Mouse (Mus musculus): ENCODE data around the gene Pi16.
A peak's percentile ranks its signal among the peaks of the same experiment; 100 is the strongest.
"Not testable (repeated sequence)": the region's sequence is repeated elsewhere in the genome, so short reads cannot be mapped to it uniquely, and the experiment has no call there.

The Pi16 gene

GRCm38 (mm10) chr17:29317380-29317779 is at the start of gene Pi16:
Gene Pi16 (plus strand): TSS chr17:29317680.
- not testable (repeated sequence) for DNase-seq (ENCODE audit: low spot score in 2 of 2)

DNA sequence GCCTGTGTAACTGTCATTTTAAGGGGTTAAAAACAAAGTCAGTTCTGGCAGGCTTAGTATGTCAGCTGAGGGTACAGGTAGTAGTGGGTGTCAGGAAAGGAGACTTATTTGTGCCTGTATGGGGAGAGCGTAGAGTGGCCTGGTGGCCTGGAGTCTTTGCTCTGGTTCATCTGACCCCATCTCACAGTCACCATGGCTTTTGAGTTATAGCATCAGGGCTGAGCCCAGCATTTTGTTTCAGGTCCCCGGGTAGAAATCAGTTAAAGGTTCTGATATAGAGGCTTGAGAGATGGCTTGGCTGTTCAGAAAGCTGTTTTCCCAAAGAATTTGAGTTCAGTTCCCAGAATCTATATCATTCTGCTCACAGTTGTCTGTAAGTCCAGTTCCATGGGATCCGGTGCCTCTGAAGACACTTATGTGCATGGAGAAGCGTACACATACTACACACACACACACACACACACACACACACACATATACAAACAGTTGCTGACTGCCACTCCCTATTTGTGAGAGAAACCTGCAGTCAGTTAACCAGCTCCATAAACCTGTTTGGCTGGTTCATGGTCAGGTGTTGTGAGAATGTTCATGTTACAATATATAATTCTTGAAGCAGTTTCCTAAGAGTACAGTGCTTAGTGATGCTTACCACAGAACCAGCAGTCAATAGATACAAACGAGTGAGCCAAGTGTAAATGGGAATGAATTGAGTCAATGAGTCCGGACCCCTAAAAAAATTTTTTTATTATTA is 49.4 kb upstream of the Pi16 start:
- no peak for DNase-seq (ENCODE audit: low spot score in 2 of 2)

- peak; percentile 94 for DNase-seq (ENCODE audit: low spot score in 2 of 2)
Observed at GRCm38 (mm10) chr17:29268682-29269348, 48.7 kb upstream of the Pi16 start, which contains the start of gene BC004004. Gene BC004004 (plus strand): TSS chr17:29268788.

DNA sequence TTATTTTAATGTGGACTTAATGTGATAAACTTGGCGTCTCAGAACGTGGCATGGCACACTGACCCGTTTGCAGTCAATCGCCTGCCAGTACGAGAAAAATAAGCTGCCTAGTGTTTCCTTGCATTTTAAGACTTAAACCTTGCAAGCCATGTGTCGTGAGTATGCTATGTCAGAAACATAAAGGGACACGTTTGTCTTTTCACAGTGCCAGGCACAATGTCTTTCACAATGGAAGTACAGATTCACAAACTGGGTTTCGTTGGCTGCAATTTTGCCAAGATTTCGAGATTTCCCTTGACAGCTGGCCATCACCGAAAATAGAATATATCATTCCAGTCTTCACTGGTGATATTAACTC is 48.2 kb upstream of the Pi16 start:
- DNase-seq (ENCODE audit: low spot score in 2 of 2): no peak

- DNase-seq (ENCODE audit: low spot score in 2 of 2): no peak
Observed at GRCm38 (mm10) chr17:29270148-29270698, 47.3 kb upstream of the Pi16 start.

DNA sequence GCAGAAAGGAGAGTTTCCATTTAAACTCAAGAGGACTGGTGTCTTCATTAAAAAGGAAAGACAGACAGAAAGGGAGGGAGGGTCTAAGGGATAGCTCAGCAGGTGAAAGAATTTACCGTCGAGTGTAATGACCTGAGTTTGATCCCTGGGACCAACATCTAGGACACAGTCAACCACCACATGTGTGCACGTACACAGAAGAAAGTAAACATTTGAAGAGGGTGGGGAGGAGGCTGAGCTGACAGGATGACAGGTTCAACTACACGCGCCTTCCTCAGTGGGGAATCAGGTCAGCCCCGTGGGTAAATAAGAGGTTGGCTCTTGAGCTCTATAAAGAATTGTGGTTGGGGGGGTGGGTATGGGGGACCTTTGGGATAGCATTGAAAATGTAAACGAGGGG is 44.3 kb upstream of the Pi16 start:
- DNase-seq (ENCODE audit: low spot score in 2 of 2): no peak

- DNase-seq (ENCODE audit: low spot score in 2 of 2): no peak
Observed at GRCm38 (mm10) chr17:29273889-29274288, 43.6 kb upstream of the Pi16 start.

DNA sequence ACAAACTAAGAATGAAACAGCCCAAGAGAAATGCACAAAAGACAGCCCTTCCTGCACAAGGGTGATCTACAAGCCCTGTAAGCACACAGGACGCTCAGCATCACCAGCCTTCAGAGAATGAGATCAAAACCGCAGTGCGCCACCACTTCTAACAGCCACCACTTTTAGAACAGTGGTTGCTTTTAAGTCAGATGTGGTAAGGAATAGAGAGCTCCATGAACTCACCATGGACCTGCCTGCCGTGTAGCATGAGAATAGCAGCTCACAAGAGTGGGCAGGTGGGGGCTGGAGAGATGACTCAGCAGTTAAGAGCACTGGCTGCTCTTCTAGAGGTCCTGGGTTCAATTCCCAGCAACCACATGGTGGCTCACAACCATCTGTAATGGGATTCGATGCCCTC is 37.1 kb upstream of the Pi16 start:
- no peak for DNase-seq (ENCODE audit: low spot score in 2 of 2)

GRCm38 (mm10) chr17:29281541-29281940 is 35.9 kb upstream of the Pi16 start:
- DNase-seq (ENCODE audit: low spot score in 2 of 2): no peak

- no peak for DNase-seq (ENCODE audit: low spot score in 2 of 2)
Observed at GRCm38 (mm10) chr17:29282216-29282952, 35.1 kb upstream of the Pi16 start.

- no peak for DNase-seq (ENCODE audit: low spot score in 2 of 2)
Observed at GRCm38 (mm10) chr17:29291793-29292192, 25.7 kb upstream of the Pi16 start.

DNA sequence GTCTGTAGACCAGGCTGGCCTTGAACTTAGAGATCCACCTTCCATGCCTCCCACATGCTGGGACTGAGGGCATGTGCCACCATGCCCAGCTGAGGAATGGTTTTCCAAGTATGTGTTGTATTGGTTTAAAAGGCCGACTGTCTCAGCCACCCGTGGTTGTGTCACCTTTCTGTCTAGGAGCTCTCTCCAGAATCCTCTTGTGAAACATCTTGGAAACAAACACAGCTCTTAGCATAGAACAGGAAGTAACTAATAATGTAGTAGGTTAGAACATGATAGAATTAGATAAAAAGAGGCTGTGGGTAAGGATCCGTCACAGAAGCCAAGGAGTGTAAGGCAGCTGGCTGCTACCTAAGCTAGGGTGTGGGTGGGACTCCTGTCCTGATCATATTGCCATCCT is 24.5 kb upstream of the Pi16 start:
- DNase-seq (ENCODE audit: low spot score in 2 of 2): no peak

DNA sequence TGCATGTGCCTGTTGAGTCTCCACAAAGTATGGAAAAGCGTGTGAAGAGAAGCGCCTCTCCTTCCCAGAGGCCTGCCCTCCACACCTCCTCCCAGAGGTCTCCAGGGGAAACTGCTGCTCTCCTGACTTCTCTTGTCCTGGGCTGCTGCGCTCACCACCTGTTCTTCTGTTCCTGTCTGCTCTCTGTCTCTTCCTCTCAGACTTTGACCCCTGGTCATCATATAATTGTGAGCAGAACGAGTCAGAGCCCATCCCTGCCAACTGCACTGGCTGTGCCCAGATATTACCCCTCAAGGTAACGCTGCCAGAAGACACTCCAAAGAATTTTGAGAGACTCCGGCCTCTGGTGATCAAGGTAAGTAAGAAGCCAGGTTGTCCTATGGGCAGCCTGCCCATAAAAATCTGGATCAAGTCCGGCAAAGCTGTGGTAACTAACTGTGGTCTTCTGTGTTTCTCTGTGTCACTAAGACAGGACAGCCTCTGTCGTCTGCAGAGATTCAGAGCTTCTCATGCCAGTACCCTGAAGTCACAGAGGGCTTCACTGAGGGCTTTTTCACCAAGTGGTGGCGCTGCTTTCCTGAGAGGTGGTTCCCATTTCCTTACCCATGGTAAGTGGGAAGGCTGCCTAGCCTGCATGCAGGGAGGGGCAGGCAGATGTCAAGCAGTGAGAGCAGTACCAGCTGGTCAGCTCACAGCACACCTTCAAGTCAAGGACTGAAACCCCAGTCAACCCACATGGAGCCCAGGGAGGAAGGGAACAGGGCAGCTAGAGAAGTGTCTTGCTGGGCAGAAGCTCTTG is 23.5 kb upstream of the Pi16 start:
- no peak for DNase-seq (ENCODE audit: low spot score in 2 of 2)

DNA sequence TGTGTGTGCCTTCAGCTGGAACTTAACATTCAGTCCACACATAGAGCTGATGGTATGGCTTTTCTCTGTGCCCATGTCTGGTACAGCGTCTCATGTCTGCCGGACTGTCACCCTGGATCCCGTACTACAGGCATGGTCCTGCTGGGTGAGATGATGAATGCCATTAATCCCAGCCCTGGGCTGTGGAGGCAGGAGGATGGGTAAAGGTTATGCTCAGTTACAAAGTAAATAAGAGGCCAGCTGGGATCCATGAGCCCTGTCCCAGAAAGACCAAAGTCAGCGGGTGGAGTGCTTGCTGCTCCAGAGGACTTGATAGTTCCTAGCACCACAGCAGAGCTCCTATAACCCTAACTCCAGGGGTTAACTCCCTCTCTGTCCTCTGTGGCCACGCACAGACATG is 21.6 kb upstream of the Pi16 start:
- no peak for DNase-seq (ENCODE audit: low spot score in 2 of 2)

DNA sequence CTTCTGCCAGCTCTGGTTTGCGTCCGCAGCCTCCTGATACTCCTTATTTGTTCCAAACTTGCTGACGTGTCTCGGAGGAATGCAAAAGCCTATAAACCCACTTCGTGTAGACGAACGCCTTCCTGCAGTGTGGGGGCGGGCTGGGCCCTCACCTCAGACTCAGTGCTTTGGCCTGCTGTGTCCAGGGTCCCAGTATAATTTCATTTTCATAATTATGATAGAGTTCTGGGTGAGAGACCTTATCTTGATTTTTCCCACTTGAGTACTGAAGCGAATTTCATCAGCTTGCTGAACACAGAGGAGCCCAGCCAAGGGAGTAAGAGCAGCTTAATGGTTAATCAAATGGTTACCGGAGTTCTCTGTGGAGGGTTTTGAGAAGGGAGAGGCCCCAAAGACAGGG is 20.2 kb upstream of the Pi16 start:
- no peak for DNase-seq (ENCODE audit: low spot score in 2 of 2)

DNA sequence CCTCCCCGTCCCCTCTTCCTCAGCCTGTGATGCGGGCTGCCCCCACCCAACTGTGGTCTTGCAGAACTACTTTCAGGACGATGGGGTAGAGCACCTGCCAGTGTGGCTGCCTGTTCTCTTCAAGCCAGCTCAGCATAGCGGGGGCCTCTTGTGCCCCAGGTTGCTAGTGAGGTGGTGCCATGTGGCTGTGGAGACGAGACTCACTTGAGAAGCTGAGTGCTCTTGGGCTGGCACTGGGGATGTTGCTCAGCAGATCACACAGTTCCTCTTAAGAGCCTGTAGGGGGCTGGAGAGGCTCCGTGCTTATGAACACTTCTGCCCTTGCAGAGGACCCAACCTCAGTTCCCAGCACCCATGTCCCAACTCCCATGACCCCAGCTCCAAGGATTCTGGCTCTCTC is 19.7 kb upstream of the Pi16 start:
- DNase-seq (ENCODE audit: low spot score in 2 of 2): no peak

- no peak for DNase-seq (ENCODE audit: low spot score in 2 of 2)
Observed at GRCm38 (mm10) chr17:29299282-29299681, 18.2 kb upstream of the Pi16 start.

- DNase-seq (ENCODE audit: low spot score in 2 of 2): no peak
Observed at GRCm38 (mm10) chr17:29300926-29301325, 16.6 kb upstream of the Pi16 start.

GRCm38 (mm10) chr17:29301421-29301820 is 16.1 kb upstream of the Pi16 start:
- peak in 1 of 2 experiments; percentile 29 for DNase-seq (ENCODE audit: low spot score in 2 of 2)

DNA sequence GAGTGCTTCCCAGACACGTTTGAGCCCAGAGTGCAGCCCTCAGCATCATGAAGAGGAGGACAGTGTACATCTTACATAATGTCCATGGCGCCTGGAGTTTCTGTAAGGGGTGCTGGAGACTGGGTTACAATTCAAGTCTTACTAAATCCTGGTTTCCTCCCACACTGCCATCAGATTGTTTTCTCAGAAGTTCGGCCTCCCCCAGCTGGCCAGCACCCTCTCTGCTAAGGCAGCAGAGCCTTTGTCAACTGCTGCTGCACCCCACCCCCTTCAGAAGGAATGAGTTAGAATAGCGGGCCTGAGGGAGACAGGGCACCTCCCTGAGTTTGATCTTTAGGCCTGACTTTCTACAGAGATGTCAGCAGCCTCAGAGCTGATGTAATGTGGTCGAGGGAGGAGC is 15.3 kb upstream of the Pi16 start:
- peak; percentile 34 to 40 for DNase-seq (ENCODE audit: low spot score in 2 of 2)

GRCm38 (mm10) chr17:29303087-29303486 is 14.4 kb upstream of the Pi16 start:
- no peak for DNase-seq (ENCODE audit: low spot score in 2 of 2)

GRCm38 (mm10) chr17:29303856-29304255 is 13.6 kb upstream of the Pi16 start:
- no peak for DNase-seq (ENCODE audit: low spot score in 2 of 2)

Measured in right cerebral cortex, adult 2 months (tissue).